7 mouse cellular contexts compared by ENCODE assay signal in the genomic region with DNA sequence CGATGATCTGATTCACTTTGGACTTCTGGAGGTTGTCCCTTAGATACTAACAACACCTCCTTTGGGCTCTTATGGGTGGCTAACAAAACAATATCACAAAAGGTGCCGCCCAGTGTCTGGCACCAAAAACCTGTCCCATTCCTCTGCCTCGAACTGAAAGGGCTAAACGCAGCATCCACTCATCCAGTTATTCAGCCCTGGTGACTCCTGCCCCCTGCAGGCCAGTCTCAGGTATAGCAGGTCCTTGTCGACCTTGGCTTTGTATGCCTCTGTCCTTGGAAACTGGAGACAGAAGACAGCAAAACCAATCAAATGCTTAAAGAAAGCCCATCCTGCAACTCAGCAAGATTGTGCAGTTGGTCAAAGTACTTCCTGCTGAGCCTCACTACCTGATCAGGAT. TPM values are rescaled to one million over a fixed set of nuclear protein-coding genes. Genes with fewer than 3 reads are reported as not detected.
A peak's percentile ranks its signal among the peaks of the same experiment; 100 is the strongest.
DNase-seq lines count a peak whose midpoint lies in the region; ATAC-seq and TF ChIP-seq lines count a peak whose summit lies in the region.

No protein-coding gene starts in this region.

- DNase-seq in layer of hippocampus, adult 2 months (ENCODE audit: low spot score in 2 of 2) = peak in 1 of 2 experiments; percentile 54
- no peak for DNase-seq in layer of hippocampus, postnatal 14 days (ENCODE audit: low spot score in 2 of 2)
- peak; percentile 74 for DNase-seq in MEL (ENCODE audit: low read depth, low spot score)
- peak; percentile 34 for DNase-seq in c-Kit-positive CD71-positive TER-119-positive erythroid progenitor cells, embryonic 14.5 days (ENCODE audit: low spot score)
- DNase-seq in liver, embryonic 14.5 days (ENCODE audit: low read depth in 3 of 3, low spot score in 3 of 3) = no peak
- peak; percentile 61 for DNase-seq in thymus, postnatal 0 days (ENCODE audit: low spot score)
- no peak for DNase-seq in left cerebral cortex, adult 11 months (ENCODE audit: low spot score)

- H3K9me3 ChIP-seq in MEL (replicated peaks; ENCODE audit: insufficient read depth, low read length) = no peaks in the 10 kb centered on the region
- H3K9me3 ChIP-seq in liver, embryonic 14.5 days (ENCODE audit: control insufficient read depth, low read length) = no peaks in the 10 kb centered on the region

- WGBS in liver, embryonic 14.5 days (ENCODE audit: insufficient replicate concordance) = 41% methylated on average over 5 of the region's 5 CpGs

- no peak overlapping the region for H3K4me3 ChIP-seq in layer of hippocampus, adult 2 months
- H3K4me3 ChIP-seq in MEL (ENCODE audit: control insufficient read depth in 1 of 2, insufficient read depth in 1 of 2, low read depth in 2 of 2, low read length in 2 of 2) = no peak overlapping the region
- no peak overlapping the region for H3K4me3 ChIP-seq in liver, embryonic 14.5 days (ENCODE audit: insufficient read depth in 1 of 2, low read depth in 2 of 2, low read length in 2 of 2)

- H3K36me3 ChIP-seq in MEL (ENCODE audit: control insufficient read depth in 1 of 2, insufficient read depth in 2 of 2, low read length in 2 of 2) = peaks cover 0 to 2% of the 10 kb centered on the region in 2 experiments; a peak in 1 of 4 replicates
- H3K36me3 ChIP-seq in liver, embryonic 14.5 days (replicated peaks; ENCODE audit: control insufficient read depth, insufficient read depth, low read depth) = no peaks in the 10 kb centered on the region

- peak; percentile 89 for TF ChIP-seq CTCF in layer of hippocampus, adult 2 months (conservative IDR thresholded peaks at IDR 0.05)
- TF ChIP-seq CTCF in MEL (IDR thresholded peaks at IDR 0.05 in 2 of 3, conservative IDR thresholded peaks at IDR 0.05 in 1 of 3; ENCODE audit: control insufficient read depth in 1 of 3, insufficient read depth in 1 of 3, low read depth in 2 of 3, low read length in 3 of 3, poor library complexity in 1 of 3, severe bottlenecking in 1 of 3) = peak; percentile 84 to 87 (median 85)
- peak; percentile 93 for TF ChIP-seq CTCF in liver, embryonic 14.5 days (IDR thresholded peaks at IDR 0.05; ENCODE audit: low read depth)

- no peak overlapping the region for H3K27ac ChIP-seq in layer of hippocampus, adult 2 months
- no peak overlapping the region for H3K27ac ChIP-seq in MEL (ENCODE audit: control insufficient read depth, low read depth, low read length)
- no peak overlapping the region for H3K27ac ChIP-seq in liver, embryonic 14.5 days

- no peak for TF ChIP-seq POLR2A in MEL (IDR thresholded peaks at IDR 0.05; ENCODE audit: control insufficient read depth in 1 of 2, insufficient read depth in 1 of 2, low read depth in 1 of 2, low read length in 2 of 2, poor library complexity in 1 of 2)

- no peaks in the 10 kb centered on the region for H3K79me2 ChIP-seq in MEL (ENCODE audit: control insufficient read depth, insufficient read depth, low read length, poor library complexity)

- no peak overlapping the region for H3K4me2 ChIP-seq in liver, embryonic 14.5 days (ENCODE audit: low read depth)

- no peak for TF ChIP-seq EP300 in MEL (IDR thresholded peaks at IDR 0.05; ENCODE audit: low read depth in 1 of 2, low read length in 2 of 2)
- no peak for TF ChIP-seq EP300 in liver, embryonic 14.5 days (IDR thresholded peaks at IDR 0.05; ENCODE audit: low read depth)

- peaks cover 0 to 5% of the 10 kb centered on the region in 2 experiments; a peak in 2 of 4 replicates for H3K4me1 ChIP-seq in MEL (ENCODE audit: control insufficient read depth in 1 of 2, insufficient read depth in 2 of 2, low read length in 2 of 2)
- peaks cover 0 to 3% of the 10 kb centered on the region in 2 experiments; a peak in 2 of 4 replicates for H3K4me1 ChIP-seq in liver, embryonic 14.5 days (replicated peaks; ENCODE audit: control insufficient read depth in 2 of 2, insufficient read depth in 2 of 2, low read length in 1 of 2)

- H3K27me3 ChIP-seq in MEL (ENCODE audit: control insufficient read depth in 1 of 2, insufficient read depth in 2 of 2, low read length in 2 of 2) = peaks cover 0 to 4% of the 10 kb centered on the region in 2 experiments; a peak in 2 of 4 replicates
- peaks cover 58% of the 10 kb centered on the region for H3K27me3 ChIP-seq in liver, embryonic 14.5 days (ENCODE audit: control insufficient read depth, insufficient read depth, low read length)

- ATAC-seq in liver, embryonic 14.5 days (ENCODE audit: insufficient read depth) = no peak

- TF ChIP-seq RAD21 in MEL (IDR thresholded peaks at IDR 0.05; ENCODE audit: low read depth, low read length) = peak; percentile 56

- no peak overlapping the region for H3K9ac ChIP-seq in MEL (ENCODE audit: control insufficient read depth, low read depth, low read length, poor library complexity, severe bottlenecking)
- H3K9ac ChIP-seq in liver, embryonic 14.5 days (replicated peaks) = no peak overlapping the region

TF ChIP-seq in MEL, 35 proteins besides CTCF, POLR2A, EP300 and RAD21:
- TF ChIP-seq ZKSCAN1 (IDR thresholded peaks at IDR 0.05; ENCODE audit: low read depth, low read length) (no peak), NELFE (IDR thresholded peaks at IDR 0.05; ENCODE audit: low read depth, low read length) (no peak), BHLHE40 (IDR thresholded peaks at IDR 0.05; ENCODE audit: borderline replicate concordance, low read depth, low read length) (no peak), ZC3H11A (IDR thresholded peaks at IDR 0.05; ENCODE audit: low read depth, low read length) (0 out of 2 replicates have a peak, but pooled peaks have one; percentile 23), MEF2A (IDR thresholded peaks at IDR 0.05; ENCODE audit: extremely low read depth, insufficient replicate concordance, low read depth, low read length, poor library complexity, severe bottlenecking) (no peak), CHD2 (IDR thresholded peaks at IDR 0.05; ENCODE audit: low read length) (no peak), SMC3 (IDR thresholded peaks at IDR 0.05; ENCODE audit: low read depth, low read length) (peak; percentile 60)

RNA-seq across cellular contexts. Expression of gene Cabp1, which starts 5.4 kb away (rescaled TPM):
- total RNA-seq in layer of hippocampus, adult 2 months (2021) = 100 to 1,000 TPM; 124 to 129 TPM
- 100 to 1,000 TPM; 107 to 115 TPM for total RNA-seq in layer of hippocampus, postnatal 14 days (2021)
- 0.35 and 0.52 TPM in 2 replicates for total RNA-seq in MEL (2012; rRNA removed)
- 1 to 10 TPM in 1 of 2 experiments, not detected in 1; 1.7 TPM for polyA plus RNA-seq in MEL (2012; ENCODE audit: insufficient read depth in 1 of 2, insufficient read length in 2 of 2, low read depth in 1 of 2, low replicate concordance in 2 of 2, missing spikeins in 1 of 2)
- 0.13 and 0.26 TPM in 2 replicates for polyA plus RNA-seq in liver, embryonic 14.5 days (2012; rRNA removed)
- polyA plus RNA-seq in liver, embryonic 14.5 days (2014; fragmentation: Nextera tagmentation; extraction: Ambion mirVana) = 0.14 TPM in 1 of 2 replicates, not detected in the other
- 0.99 and 1.4 TPM in 2 replicates for polyA plus RNA-seq in thymus, postnatal 0 days (2015; fragmentation: Nextera tagmentation; extraction: Ambion mirVana)

RNA-seq across cellular contexts. Expression of gene Mlec, which starts 30.8 kb away (rescaled TPM):
- total RNA-seq in layer of hippocampus, adult 2 months (2021) = 10 to 100 TPM; 75.7 to 84.7 TPM
- 10 to 100 TPM; 78.9 to 87.5 TPM for total RNA-seq in layer of hippocampus, postnatal 14 days (2021)
- 146 and 167 TPM in 2 replicates for total RNA-seq in MEL (2012; rRNA removed)
- 100 to 1,000 TPM in 1 of 2 experiments, not detected in 1; 156 TPM for polyA plus RNA-seq in MEL (2012; ENCODE audit: insufficient read depth in 1 of 2, insufficient read length in 2 of 2, low read depth in 1 of 2, low replicate concordance in 2 of 2, missing spikeins in 1 of 2)
- polyA plus RNA-seq in liver, embryonic 14.5 days (2012; rRNA removed) = 22.3 and 34.1 TPM in 2 replicates
- 13.9 and 16.1 TPM in 2 replicates for polyA plus RNA-seq in liver, embryonic 14.5 days (2014; fragmentation: Nextera tagmentation; extraction: Ambion mirVana)
- polyA plus RNA-seq in thymus, postnatal 0 days (2015; fragmentation: Nextera tagmentation; extraction: Ambion mirVana) = 25.2 and 26.9 TPM in 2 replicates

RNA-seq across cellular contexts. Expression of gene Pop5, which starts 46.8 kb away (rescaled TPM):
- 100 to 1,000 TPM; 103 to 104 TPM for total RNA-seq in layer of hippocampus, adult 2 months (2021)
- total RNA-seq in layer of hippocampus, postnatal 14 days (2021) = 10 to 100 TPM; 68.7 to 72.8 TPM
- total RNA-seq in MEL (2012; rRNA removed) = 166 and 208 TPM in 2 replicates
- 100 to 1,000 TPM; 103 to 388 TPM for polyA plus RNA-seq in MEL (2012; ENCODE audit: insufficient read depth in 1 of 2, insufficient read length in 2 of 2, low read depth in 1 of 2, low replicate concordance in 2 of 2, missing spikeins in 1 of 2)
- polyA plus RNA-seq in liver, embryonic 14.5 days (2012; rRNA removed) = 45.0 and 55.2 TPM in 2 replicates
- polyA plus RNA-seq in liver, embryonic 14.5 days (2014; fragmentation: Nextera tagmentation; extraction: Ambion mirVana) = 95.5 and 106 TPM in 2 replicates
- polyA plus RNA-seq in thymus, postnatal 0 days (2015; fragmentation: Nextera tagmentation; extraction: Ambion mirVana) = 229 and 231 TPM in 2 replicates

RNA-seq across cellular contexts. Expression of gene Unc119b, which starts 54.0 kb away (rescaled TPM):
- total RNA-seq in layer of hippocampus, adult 2 months (2021) = 10 to 100 TPM; 25.9 to 28.0 TPM
- 10 to 100 TPM; 31.1 to 32.2 TPM for total RNA-seq in layer of hippocampus, postnatal 14 days (2021)
- 15.8 and 18.6 TPM in 2 replicates for total RNA-seq in MEL (2012; rRNA removed)
- 10 to 100 TPM in 1 of 2 experiments, not detected in 1; 25.7 TPM for polyA plus RNA-seq in MEL (2012; ENCODE audit: insufficient read depth in 1 of 2, insufficient read length in 2 of 2, low read depth in 1 of 2, low replicate concordance in 2 of 2, missing spikeins in 1 of 2)
- 6.2 and 6.3 TPM in 2 replicates for polyA plus RNA-seq in liver, embryonic 14.5 days (2012; rRNA removed)
- 5.6 and 7.5 TPM in 2 replicates for polyA plus RNA-seq in liver, embryonic 14.5 days (2014; fragmentation: Nextera tagmentation; extraction: Ambion mirVana)
- polyA plus RNA-seq in thymus, postnatal 0 days (2015; fragmentation: Nextera tagmentation; extraction: Ambion mirVana) = 25.0 and 27.5 TPM in 2 replicates

Comparison
In these comparisons a context has a peak if more than half of its experiments do, and no peak if none do; other contexts are left out.
1. DNase-seq: peak in MEL (single experiment), c-Kit-positive CD71-positive TER-119-positive erythroid progenitor cells, embryonic 14.5 days (single experiment) and thymus, postnatal 0 days (single experiment); none in layer of hippocampus, postnatal 14 days (0 of 2), liver, embryonic 14.5 days (0 of 3) and left cerebral cortex, adult 11 months (single experiment).
2. RNA of gene Cabp1, which starts 5.4 kb away (total RNA-seq): 124 to 129 TPM in layer of hippocampus, adult 2 months and 107 to 115 TPM in layer of hippocampus, postnatal 14 days; 0.35 to 0.52 TPM in MEL; every median in the first group is over 10 times any median in the second.
3. Peak in every context shown above with its lines, with median percentiles within 50 percentile points of each other: CTCF ChIP-seq.